Mouse (Mus musculus) cerebellum, adult 9-11 months (tissue): Measurements from ENCODE around the gene Myoz1.

Experiments
- DNase-seq: peaks from one replicate; pipeline ENCODE4 v3.0.0; 2022

The Myoz1 gene

DNA sequence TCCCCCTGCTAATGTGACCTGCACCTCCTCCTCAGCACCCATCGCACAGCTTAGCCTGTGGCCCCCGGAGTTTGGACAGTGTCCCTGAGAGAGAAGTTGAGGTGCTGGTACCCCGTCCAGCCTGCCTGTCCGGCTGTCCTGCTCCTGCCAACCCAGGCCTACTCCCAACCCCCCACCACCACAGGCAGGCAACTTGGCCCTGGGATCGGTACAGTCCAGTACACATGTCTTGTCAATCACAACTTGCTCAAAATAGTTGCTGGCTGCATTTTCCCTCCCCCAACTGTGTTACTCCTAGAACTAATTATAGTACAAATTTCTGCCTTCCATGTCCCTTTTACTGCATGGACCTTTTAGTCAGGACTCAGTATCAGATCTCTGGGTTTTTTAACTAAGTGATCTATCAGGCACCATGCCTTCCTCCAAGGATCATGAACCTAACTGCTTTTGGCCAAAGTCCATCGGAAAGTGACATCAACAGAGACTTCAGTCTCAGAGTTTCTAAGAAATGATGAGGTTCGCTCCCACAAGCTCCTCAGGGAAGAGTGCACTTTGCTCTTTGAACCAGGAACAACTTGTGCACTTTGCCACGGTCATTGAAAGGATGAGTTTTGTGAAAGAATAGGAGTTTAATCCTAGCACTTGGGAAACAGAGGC lies 11.9 kb upstream of the Myoz1 start, which contains the start of gene Synpo2l:
Gene Synpo2l (minus strand): TSS at position 201 of the 657 bp plus-strand sequence.
- no peak for DNase-seq

DNA sequence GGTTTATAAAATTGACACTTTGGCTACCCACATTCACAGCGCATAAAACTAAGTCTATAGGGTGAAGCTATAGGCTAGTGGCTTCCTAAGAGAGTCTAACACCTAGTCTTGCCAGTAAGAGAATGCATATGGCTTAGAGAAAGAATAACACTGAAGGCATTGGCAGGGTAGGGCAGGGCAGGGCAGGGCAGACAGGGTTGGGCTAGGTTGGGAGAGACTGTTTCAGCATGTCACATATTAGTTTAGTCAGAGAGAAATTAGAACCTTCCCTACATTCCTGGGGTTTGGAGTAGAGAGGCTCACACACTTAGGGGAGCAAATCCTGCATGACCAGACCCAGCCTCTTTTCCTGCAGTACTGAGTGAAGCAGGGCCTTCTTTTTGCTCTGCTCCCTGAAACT lies 11.1 kb upstream of the Myoz1 start:
- no peak for DNase-seq

DNA sequence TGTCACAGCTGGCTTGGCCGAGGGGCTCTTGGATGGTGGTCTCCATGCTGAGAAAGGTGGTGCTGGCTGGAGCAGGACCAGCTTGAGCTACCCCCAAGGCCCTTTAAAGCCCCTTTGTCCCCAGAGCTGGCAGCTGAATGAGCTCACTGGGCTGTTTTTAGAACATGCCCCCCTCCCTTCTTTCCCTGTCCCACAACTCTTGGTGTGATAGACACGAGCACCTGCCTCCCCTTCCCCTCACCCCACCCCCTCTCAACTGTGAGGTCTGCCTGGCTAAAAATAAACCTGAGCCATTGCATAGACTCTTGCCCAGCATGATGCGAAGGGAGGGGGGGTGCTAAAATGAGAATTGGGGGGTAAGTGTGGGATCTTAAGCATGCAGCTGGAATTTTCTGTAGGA lies 8.1 kb upstream of the Myoz1 start:
- DNase-seq: no peak

DNA sequence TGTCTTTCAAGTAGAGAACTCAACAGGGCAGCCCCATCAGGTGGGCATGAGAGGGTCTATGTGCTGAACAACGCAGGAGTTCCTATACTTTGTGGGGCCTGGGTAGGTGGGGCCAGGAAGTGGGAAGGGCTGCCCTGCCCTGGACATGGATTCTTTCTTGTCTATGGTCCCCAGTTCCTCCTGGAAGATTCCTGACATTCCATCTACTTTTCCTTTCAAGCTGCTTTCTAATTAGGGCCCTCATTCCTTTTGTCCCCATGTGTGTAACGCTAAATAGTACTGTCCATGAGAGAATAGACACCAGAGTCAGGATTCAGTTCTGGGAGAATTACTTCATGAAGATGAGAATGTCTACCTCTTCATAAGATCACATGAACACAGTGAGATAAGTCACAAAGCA lies 7.3 kb upstream of the Myoz1 start:
- DNase-seq: no peak

DNA sequence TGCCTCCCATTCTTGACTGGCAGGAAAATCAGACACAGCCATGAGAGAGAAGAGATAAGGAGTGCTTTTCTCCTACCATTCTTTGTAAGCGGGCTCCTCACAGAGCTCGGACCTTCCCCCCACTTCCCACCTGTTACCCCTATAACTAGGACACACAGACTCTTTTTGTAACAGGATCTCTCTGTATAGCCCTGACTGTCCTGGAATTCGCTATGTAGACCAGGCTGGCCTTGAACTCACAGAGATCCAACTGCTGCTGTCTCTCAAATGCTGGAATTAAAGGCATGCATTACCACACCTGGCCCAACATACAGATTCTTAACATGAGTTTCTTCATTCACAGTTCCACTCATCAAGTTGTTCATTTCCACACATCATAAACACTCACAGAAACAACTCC lies 6.4 kb upstream of the Myoz1 start:
- DNase-seq: no peak

DNA sequence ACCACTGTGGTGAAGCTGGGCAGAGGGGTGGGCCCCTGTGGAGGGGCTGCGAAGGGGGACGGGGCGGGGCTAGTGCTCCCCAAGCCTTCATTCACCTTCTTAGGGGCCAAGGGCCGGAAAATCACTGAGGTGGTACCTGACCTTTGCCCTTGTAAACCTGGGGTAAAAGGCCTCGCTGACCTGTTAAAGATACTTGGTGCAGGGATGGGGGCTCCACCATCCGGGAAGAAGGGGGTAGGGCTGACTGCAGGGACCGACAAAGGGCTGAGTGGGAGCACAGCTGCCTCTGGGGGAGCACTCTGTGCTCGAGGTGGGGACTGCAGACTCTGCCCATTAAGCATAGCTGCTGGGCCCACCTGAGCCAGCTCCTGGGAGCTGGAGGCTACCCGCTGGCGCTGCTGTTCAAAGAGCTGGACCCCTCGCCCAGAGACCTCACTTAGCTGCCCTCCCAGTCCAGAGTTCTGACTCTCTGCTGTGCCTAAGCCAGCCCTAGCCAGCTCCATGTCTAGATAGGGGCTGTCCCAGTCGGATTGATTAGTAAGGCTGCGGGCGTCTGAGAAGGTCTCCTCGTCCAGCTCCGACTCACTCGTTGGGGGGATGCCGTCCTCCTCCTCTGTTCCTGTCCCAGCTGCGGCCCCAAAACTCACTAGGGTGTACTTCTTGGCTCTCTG lies 5.5 kb upstream of the Myoz1 start:
- DNase-seq: peak; percentile 47

DNA sequence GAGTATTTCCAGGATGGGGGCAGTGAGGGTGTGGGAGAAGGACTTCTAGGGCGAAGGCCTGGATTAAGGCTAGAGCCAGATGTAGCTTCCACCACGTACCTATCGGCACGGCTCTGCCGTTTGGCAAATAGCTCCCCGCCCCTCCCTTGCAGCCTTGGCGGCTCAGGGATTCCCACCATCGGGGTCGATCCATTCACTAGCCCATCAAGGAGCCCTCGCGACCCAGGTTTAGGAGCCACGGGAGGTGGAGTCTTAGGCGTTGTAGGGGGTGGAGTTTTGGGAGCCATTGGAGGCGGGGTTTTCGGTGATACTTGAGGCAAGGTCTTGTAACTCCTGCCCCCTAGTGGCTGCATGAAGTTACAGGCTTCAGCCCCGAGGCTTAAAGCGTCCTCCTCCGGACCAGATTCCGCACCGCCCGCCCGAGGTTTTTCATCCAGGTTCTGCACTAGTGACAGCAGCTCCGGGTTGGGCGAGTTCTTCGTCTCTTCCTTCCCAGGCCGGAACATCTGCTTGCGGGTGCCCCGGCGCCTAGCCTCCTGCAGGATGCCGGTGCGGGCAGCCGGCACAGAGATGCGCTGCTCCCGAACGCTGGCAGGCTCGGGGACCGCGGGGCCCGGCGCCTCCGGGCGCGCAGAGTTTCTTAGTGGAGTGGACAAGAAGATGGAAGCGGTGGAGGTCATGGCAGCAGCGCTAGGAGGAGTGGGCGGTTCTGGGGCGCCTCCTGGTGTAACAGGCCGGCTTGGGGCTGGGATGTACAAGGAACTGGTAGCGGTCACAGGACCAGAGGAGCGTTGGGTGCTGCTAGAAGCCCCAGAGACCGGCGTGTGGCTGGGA lies 4.7 kb upstream of the Myoz1 start:
- peak; percentile 97 for DNase-seq

DNA sequence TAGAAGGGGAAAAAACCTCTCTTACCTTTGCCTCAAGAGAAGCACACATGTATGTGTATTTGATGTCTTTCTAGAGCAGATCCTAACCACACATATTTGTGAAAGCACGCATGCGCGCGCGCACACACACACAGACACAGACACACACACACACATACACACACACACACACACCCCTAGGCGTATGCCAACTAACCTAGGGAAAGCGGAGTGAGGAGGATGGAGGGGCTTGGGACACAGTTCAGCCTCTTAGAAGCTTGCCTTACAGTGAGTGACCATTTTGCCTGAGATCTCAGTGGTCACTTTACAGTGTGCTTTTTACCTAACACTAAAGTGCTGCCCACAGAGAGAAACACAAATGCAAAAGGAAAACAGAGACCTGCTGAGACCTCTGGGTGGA lies 3.3 kb upstream of the Myoz1 start:
- DNase-seq: no peak

DNA sequence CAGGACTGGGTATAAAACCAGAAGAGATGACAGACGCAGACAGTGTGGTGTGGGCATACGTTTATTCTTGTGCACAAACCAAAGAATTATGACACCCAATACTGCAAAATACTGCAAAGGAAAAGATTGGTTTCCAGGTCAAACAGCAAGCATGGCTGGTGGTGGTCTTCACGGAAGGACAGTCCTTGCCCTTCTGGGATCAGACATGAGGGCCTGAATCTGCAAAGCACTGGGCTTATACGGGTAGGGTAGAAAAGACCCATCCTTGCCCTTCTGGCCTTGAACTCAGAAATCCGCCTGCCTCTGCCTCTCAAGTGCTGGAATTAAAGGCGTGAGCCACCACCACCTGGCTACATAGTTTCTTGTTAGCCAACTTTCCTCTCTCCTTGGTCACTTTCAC lies 2.6 kb upstream of the Myoz1 start:
- DNase-seq: no peak

DNA sequence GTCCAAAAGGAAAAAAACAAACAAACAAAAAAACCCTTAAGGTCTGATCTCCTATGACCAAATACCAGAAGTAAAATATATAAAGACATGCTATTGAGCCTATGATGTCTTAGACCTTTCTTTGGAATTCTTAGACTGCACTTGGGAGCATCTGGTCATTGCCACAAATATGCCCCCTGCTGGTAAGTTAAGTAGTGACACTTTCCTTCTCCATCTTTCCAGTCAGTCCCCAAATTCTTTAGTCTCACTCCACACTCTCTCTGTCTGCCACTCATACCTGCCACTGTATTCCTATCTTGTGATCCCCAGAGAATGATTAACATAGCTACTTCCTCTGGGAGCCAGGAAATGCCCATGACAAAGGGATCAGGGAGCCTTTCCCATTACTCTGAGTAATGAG lies 2.0 kb upstream of the Myoz1 start:
- no peak for DNase-seq

DNA sequence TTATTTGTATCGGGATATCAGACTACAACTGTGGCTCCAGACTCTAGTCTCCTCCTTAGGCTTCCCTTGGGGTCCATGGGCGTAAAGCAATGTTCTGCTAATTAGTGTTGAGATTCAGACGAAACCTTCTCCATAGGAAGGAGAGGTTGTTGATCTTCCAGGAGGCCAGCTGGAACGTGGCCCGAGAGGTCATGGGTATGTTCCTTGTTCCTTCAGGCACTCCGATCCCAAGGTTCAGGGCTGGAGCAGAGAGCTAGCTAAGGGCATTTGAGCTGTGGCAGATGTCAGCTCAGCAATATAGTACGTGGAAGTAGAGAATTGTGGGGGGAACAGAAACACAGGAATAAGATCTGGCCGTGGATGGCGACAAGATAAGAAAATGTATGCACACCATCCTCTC lies 609 bp downstream of the Myoz1 start:
- DNase-seq: no peak

DNA sequence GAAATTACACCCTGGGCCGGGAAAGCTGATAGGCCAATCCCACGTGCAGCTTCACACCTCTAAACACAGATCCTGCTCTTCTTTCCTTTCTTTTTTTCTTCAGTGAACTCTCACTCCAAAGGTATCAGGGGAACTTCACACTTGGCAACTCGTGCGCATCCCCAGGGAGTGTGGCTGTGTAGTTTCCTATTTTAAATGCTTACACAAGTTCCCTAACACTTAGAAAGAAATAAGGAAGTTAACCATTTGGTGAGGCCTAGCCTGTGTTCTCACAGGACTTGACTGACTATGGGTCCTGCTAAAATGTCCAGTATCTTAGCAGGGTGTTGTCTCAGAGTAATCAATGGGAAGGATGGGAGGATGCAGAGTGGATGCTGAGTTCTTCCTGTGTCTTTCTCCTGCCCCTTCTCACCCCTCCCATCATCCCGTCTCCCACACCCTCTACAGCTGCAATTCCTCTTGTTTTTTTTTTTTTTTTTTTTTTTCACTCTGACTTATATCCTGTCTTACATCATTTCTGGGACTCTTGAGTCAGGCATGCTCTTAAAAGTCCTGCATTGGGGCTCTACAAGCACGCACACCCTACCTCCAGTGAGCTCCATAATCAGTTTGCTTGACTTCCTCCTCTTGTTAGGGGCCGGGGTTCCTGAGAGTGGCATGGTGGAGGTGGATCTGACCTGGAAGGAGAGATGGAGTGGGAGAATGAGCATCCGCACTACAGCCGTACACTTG lies 1.5 kb downstream of the Myoz1 start:
- DNase-seq: no peak

DNA sequence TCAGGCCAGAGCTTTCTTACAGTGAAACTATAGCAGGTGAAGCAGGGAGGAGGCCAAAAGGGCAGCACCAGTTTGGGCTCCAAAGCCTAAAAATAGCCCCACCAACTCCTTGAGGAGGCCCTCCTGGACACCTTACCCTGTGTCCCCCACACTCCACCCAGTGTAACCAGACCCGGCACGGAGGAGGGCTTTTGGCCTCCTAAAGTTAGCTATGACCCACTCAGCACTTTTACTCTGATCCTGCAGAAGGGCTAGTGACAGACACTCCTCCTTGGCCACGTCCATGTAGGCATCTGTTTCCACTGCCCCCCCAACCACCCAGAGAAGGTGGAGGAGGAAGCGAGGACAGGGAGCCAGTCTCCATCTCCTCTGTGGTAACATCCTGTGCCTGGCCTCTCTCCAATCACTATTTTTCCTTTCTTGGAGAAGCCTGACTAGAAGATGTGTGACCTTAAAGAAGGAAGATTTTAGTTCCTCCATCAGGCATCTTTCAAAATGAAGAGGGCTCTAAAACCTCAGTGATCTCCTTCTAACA lies 4.6 kb downstream of the Myoz1 start:
- DNase-seq: no peak

DNA sequence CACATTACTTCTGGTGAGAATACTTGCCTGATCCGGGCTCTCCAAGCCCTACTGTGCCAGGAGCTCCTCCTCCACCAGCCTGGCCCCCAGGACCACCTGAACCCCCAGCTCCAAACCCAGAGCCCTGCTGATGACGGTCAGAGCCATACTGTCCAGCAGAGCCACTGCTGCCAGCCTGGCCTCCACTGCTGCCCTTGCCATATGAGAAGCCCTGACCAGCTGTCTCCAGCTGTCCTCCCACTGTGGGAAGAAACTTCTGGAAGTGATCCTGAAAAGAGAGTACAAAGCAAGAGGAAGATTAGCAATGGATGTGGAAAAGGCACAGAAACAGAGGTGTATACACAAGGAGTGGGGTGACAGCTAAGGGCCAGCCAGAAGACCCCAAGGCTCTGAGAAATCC lies 5.3 kb downstream of the Myoz1 start:
- no peak for DNase-seq

DNA sequence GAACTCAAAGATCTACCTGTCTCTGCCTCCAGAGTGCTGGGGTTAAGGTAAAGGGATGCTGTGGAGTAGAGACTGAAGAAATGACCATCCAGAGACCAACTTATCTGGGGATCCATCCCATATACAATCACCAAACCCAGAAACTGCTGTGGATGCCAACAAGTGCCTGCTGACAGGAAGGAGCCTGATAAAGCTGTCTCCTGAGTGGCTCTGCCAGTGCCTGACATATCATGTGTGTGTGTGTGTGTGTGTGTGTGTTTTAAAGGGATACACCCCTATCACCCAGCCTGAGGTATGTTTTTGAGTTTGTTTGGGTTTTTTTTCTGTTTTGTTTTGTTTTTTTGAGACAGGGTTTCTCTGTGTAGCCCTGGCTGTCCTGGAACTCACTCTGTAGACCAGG lies 10.0 kb downstream of the Myoz1 start:
- no peak for DNase-seq

DNA sequence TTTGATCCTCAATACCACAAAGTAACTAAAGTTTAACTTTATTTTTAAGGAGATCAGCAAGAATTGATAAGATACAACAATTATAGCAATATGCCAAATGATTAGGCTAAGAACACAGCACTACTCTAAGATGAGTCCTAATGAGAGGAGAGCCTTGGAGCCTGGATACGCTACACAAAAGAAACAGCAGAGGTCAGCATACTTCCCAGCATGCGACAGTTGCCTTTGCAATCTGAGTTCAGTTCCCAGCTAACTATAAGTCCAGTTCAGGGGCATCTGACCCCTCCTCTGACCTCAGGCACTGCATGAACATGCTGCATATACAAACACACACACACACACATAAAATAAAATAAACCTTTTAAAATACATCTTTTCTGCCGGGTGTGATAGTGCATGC lies 10.8 kb downstream of the Myoz1 start:
- DNase-seq: no peak

DNA sequence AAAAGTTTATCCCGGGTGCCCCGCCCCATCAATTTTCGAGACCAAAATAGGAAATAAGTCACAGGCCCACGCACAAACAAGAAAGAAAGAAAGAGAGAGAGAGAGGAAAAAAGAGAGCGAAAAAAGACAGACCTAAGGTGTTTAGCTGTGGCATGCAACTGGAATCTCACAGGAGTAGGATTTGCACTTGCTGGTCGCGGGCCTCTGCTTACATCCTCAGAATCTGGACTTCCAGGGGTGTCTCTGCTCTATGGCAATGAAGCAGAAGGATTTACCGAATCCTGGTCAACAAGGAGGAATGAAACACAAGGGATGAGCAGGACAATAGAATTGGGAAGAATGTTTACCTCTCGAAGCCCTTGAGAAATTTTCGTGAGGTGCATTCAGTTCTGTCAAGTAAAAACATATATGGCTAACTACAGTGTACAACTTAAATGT lies 14.9 kb downstream of the Myoz1 start:
- DNase-seq: no peak

DNA sequence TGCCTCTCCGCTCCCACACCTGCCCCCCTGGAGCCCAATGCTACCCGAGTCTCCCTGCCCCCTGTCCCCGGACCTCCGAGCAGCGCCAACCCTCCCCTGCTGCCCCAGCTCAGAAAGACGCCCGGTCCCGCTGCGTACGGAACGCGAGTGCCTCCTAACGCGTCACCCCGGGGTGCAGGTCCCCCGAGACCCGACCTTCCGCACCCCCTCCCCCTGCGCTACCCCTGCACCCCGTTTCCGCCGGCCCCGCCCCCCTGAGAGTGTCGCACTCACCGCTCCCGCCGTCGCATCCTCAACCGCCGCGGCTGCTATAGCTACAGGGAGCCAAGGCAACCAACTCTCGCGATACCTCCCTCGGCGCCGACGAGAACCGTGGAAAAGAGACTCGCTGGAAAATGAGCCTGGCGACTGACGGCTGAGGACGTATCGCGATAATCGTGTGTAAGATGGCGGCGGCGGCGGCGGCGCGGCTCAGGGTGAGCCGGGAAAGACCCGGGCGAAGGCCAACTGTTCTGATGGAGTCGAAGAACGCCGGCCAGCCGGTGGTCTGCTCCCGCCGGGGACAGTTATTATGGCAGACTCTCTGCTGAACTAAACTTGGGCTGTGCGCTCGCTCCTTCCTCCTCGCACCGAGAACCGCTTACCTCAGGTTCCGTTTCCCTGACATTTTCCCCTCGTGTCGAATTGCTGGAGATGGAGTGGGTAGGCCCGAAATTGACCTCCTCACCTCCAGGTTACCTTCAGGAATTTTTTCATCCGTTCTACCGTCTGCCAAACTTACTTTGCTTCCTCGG lies 15.5 kb downstream of the Myoz1 start, which contains the start of gene Usp54:
Gene Usp54 (minus strand): TSS at position 420 of the 794 bp plus-strand sequence.
- DNase-seq: peak; percentile 96

DNA sequence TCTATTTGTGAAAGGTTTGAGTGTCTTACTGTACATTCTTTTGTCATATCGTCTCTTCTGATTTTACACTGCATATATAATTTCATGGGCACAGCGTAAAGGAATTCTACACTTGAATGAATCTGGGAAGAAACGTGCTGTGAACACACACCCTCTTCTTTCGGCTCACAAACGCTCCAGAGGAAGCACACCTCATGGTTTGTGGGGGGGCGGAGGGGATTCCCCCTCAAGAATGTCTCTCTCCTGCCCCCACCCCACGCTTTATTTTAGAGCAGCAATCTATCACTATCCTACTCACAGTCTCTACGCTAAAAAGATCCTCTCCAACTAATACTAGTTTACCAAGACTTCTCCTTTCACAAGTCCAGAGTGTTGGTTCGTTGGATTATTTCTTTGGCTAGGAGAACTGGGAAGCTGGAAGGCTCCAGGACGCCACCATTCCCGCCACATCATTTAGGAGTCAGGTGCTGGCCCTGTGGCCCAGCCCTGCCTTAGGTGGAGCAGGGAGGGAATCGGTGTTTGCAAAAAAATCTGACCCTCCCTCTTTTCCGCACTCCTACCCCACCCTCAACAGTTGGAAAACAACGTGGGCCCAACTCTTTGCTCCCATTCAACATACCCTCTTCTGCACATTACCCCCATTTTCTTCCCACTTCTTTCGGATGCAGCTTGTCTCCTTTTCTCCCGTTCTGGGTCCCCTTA lies 16.3 kb downstream of the Myoz1 start:
- no peak for DNase-seq

DNA sequence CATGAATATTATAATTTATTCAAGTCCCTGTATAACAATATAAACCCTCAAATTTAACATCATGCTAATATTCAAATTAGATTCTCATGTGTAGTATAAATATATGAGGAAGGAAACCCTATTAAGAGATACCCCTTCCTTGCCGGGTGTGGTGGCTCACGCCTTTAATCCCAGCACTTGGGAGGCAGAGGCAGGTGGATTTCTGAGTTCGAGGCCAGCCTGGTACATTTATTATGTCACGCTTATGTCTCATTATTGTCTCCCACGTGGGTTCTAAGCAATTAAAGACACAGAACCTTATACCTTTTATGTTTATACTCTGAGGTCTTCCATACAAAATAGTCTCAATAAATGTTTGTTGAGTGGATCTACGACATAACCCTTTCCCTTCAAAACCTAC lies 17.6 kb downstream of the Myoz1 start:
- no peak for DNase-seq

DNA sequence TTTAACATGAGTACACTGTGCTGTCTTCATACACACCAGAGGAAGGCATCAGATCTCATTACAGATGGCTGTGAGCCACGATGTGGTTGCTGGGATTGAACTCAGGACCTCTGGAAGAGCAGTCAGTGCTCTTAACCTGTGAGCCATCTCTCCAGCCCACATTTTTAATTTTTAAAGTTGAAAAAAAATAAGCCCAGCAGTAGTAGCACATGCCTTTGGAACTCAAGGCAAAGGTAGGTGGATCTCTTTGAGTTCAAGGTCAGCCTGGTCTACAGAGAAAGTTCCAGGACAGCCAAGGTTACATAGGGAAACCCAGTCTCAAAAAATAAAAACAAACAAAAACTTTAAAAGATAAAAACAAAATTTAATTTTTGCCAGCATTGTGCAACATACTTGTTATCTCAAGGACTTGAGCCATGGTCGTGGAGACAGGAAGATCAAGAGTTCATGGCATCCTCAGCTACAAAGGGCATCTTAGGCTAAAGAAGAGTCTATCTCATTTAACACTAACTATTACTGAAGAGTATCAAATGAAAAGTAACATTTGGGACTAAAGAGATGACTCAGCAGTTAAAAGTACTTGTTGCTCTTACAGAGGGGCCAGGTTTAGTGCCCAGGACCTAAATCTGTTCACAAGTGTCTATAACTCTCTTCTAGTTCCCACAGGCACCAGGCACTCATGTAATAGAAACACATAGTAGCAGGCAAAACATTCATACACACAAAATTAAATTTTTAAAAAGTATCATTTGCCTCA lies 18.3 kb downstream of the Myoz1 start:
- no peak for DNase-seq
